Mouse (Mus musculus) forebrain, embryonic 12.5 days (tissue): ENCODE measurements around the gene Scyl1. TPM values are rescaled to one million over a fixed set of nuclear protein-coding genes. Genes with fewer than 3 reads are reported as not detected.

Experiments
- ATAC-seq: fragments of 200-750 bp; cut with Nextera tagmentation; 2 replicates; pipeline ENCODE4 v1.8.0; 2017; ENCODE audit warnings: moderate TSS enrichment; ENCODE audit not compliant: low FRiP score
- H3K27ac ChIP-seq: fragments of 300-500 bp; sonication (generic); 2 replicates; pipeline ENCODE4 v1.5.1; 2016; ENCODE audit warnings: mild to moderate bottlenecking
- H3K27me3 ChIP-seq: fragments of 300-500 bp; sonication (generic); 2 replicates; pipeline ENCODE4 v1.6.1; 2016; ENCODE audit warnings: mild to moderate bottlenecking
- H3K36me3 ChIP-seq: fragments of 300-500 bp; sonication (generic); replicated peaks from 2 replicates; pipeline ENCODE4 v1.6.1; 2016; ENCODE audit warnings: mild to moderate bottlenecking
- H3K4me1 ChIP-seq: fragments of 300-500 bp; sonication (generic); 2 replicates; pipeline ENCODE4 v1.6.1; 2016
- H3K4me2 ChIP-seq: fragments of 300-500 bp; sonication (generic); 2 replicates; pipeline ENCODE4 v1.6.1; 2016; ENCODE audit warnings: mild to moderate bottlenecking, moderate library complexity
- H3K4me3 ChIP-seq: fragments of 300-500 bp; sonication (generic); replicated peaks from 2 replicates; pipeline ENCODE4 v1.5.1; 2016; ENCODE audit warnings: mild to moderate bottlenecking
- H3K9ac ChIP-seq: fragments of 300-500 bp; sonication (generic); 2 replicates; pipeline ENCODE4 v1.6.1; 2016; ENCODE audit warnings: mild to moderate bottlenecking
- H3K9me3 ChIP-seq: fragments of 300-500 bp; sonication (generic); 2 replicates; pipeline ENCODE4 v1.6.1; 2016
- WGBS: fragments of 180-500 bp; shearing (Covaris S2); methylation state at CpG from one replicate; pipeline ENCODE4 v1.1.7; 2016; 5-methylcytosine and 5-hydroxymethylcytosine counted together
- polyA plus RNA-seq: library from polyadenylated mRNA; unstranded; fragments of >200 nt; fragmentation: Nextera tagmentation; extraction: Ambion mirVana; gene quantifications from 2 replicates; pipeline ENCODE4 v1.2.1, GENCODE M21; 2016

Gene Scyl1
- polyA plus RNA-seq, 1 experiment from 2014 or later = 65.3 TPM

GRCm38 (mm10) chr19:5745756-5746710 lies 25.2 kb downstream of the Scyl1 start:
- Histone ChIP-seq H3K36me3 (no peaks in the 10 kb centered on the region), H3K27me3 (peaks cover 84% of the 10 kb centered on the region), H3K4me3 (peak overlapping the region; percentile 17), H3K9me3 (no peaks in the 10 kb centered on the region), H3K27ac (no peak overlapping the region), H3K9ac (peak overlapping the region; percentile 47), H3K4me1 (peaks cover 42% of the 10 kb centered on the region), H3K4me2 (peak overlapping the region; percentile 55)
- ATAC-seq = no peak
- 3% methylated on average over 35 of the region's 36 CpGs for WGBS

- H3K27me3 ChIP-seq = peaks cover 82% of the 10 kb centered on the region
- H3K36me3 ChIP-seq = no peaks in the 10 kb centered on the region
- H3K4me2 ChIP-seq = peak overlapping the region; percentile 81; the same call in 1 of the 2 replicates
- 0 out of 2 replicates have a peak overlapping the region, but pooled peaks have one; percentile 4 for H3K9ac ChIP-seq
- no peak for ATAC-seq
- 65% methylated on average over 5 of the region's 5 CpGs for WGBS
- H3K4me3 ChIP-seq = no peak overlapping the region
- H3K9me3 ChIP-seq = no peaks in the 10 kb centered on the region
- no peak overlapping the region for H3K27ac ChIP-seq
- H3K4me1 ChIP-seq = peaks cover 47% of the 10 kb centered on the region
Measured at GRCm38 (mm10) chr19:5743576-5743975, 27.6 kb downstream of the Scyl1 start.

- under 1% methylated on average over 32 of the region's 32 CpGs for WGBS
- Histone ChIP-seq H3K27ac (peak overlapping the region; percentile 71), H3K9me3 (no peaks in the 10 kb centered on the region), H3K4me3 (peak overlapping the region; percentile 47), H3K4me1 (peaks cover 47% of the 10 kb centered on the region), H3K27me3 (peaks cover 75% of the 10 kb centered on the region), H3K36me3 (no peaks in the 10 kb centered on the region), H3K9ac (peak overlapping the region; percentile 73), H3K4me2 (peak overlapping the region; percentile 81)
- ATAC-seq = peak; percentile 59
Measured at GRCm38 (mm10) chr19:5742241-5742641, 29.0 kb downstream of the Scyl1 start.

GRCm38 (mm10) chr19:5741641-5742240 lies 29.5 kb downstream of the Scyl1 start:
- WGBS = under 1% methylated on average over 40 of the region's 55 CpGs

GRCm38 (mm10) chr19:5740320-5741317 lies 30.6 kb downstream of the Scyl1 start, which contains the start of gene Ltbp3:
TSS of gene Ltbp3 (plus strand) at chr19:5740904.
- H3K36me3 ChIP-seq = no peaks in the 10 kb centered on the region
- H3K9me3 ChIP-seq = no peaks in the 10 kb centered on the region
- peak within 1 kb of the TSS; percentile 73 for H3K9ac ChIP-seq
- peaks cover 31% of the 10 kb centered on the region for H3K4me1 ChIP-seq
- WGBS = 12% methylated on average over 13 of the region's 14 CpGs
- H3K27ac ChIP-seq = peak within 1 kb of the TSS; percentile 71
- H3K4me2 ChIP-seq = peak within 1 kb of the TSS; percentile 81
- peaks cover 70% of the 10 kb centered on the region for H3K27me3 ChIP-seq
- ATAC-seq = no peak
- H3K4me3 ChIP-seq = peak within 1 kb of the TSS; percentile 47

More at GRCm38 (mm10) chr19:5741641-5742240, 29.5 kb downstream of the Scyl1 start:
- peak overlapping the region; percentile 81 for H3K4me2 ChIP-seq
- H3K36me3 ChIP-seq = no peaks in the 10 kb centered on the region
- H3K9me3 ChIP-seq = no peaks in the 10 kb centered on the region
- H3K4me3 ChIP-seq = peak overlapping the region; percentile 47
- peak; percentile 72 for ATAC-seq
- peak overlapping the region; percentile 71 for H3K27ac ChIP-seq
- peaks cover 71% of the 10 kb centered on the region for H3K27me3 ChIP-seq
- peak overlapping the region; percentile 73 for H3K9ac ChIP-seq
- H3K4me1 ChIP-seq = peaks cover 42% of the 10 kb centered on the region

- WGBS = 54% methylated on average over 2 of the region's 2 CpGs
- Histone ChIP-seq H3K27ac (no peak overlapping the region), H3K4me1 (peaks cover 27% of the 10 kb centered on the region), H3K4me3 (no peak overlapping the region), H3K9ac (no peak overlapping the region), H3K4me2 (no peak overlapping the region), H3K9me3 (no peaks in the 10 kb centered on the region), H3K36me3 (no peaks in the 10 kb centered on the region), H3K27me3 (peaks cover 68% of the 10 kb centered on the region)
- ATAC-seq = no peak
Measured at GRCm38 (mm10) chr19:5739446-5739845, 31.8 kb downstream of the Scyl1 start.

GRCm38 (mm10) chr19:5734325-5734724 lies 36.9 kb downstream of the Scyl1 start:
- H3K27ac ChIP-seq = no peak overlapping the region
- H3K4me1 ChIP-seq = peaks cover 21% of the 10 kb centered on the region
- H3K4me2 ChIP-seq = no peak overlapping the region
- H3K27me3 ChIP-seq = peaks cover 30% of the 10 kb centered on the region
- H3K36me3 ChIP-seq = no peaks in the 10 kb centered on the region
- WGBS = 85% methylated on average over 9 of the region's 9 CpGs
- ATAC-seq = no peak
- H3K9me3 ChIP-seq = no peaks in the 10 kb centered on the region
- H3K4me3 ChIP-seq = no peak overlapping the region
- no peak overlapping the region for H3K9ac ChIP-seq

GRCm38 (mm10) chr19:5731264-5731978 lies 39.8 kb downstream of the Scyl1 start:
- ATAC-seq = peak; percentile 88
- H3K4me2 ChIP-seq = peak overlapping the region; percentile 98
- H3K27me3 ChIP-seq = peaks cover 20% of the 10 kb centered on the region
- peak overlapping the region; percentile 77 for H3K4me3 ChIP-seq
- no peaks in the 10 kb centered on the region for H3K9me3 ChIP-seq
- peaks cover 44% of the 10 kb centered on the region for H3K4me1 ChIP-seq
- peak overlapping the region; percentile 78 for H3K9ac ChIP-seq
- under 1% methylated on average over 47 of the region's 47 CpGs for WGBS
- H3K27ac ChIP-seq = peak overlapping the region; percentile 42; the same call in 1 of the 2 replicates
- no peaks in the 10 kb centered on the region for H3K36me3 ChIP-seq

GRCm38 (mm10) chr19:5730314-5731186 lies 40.7 kb downstream of the Scyl1 start:
- Histone ChIP-seq H3K4me1 (peaks cover 52% of the 10 kb centered on the region), H3K4me3 (peak overlapping the region; percentile 77), H3K27ac (no peak overlapping the region), H3K27me3 (peaks cover 13% of the 10 kb centered on the region; the same call in 1 of the 2 replicates), H3K9me3 (no peaks in the 10 kb centered on the region), H3K36me3 (peaks cover 4% of the 10 kb centered on the region), H3K4me2 (peak overlapping the region; percentile 98), H3K9ac (peak overlapping the region; percentile 78; the same call in 1 of the 2 replicates)
- ATAC-seq = no peak
- WGBS = 74% methylated on average over 29 of the region's 29 CpGs

- peak within 1 kb of the TSS; percentile 95 for H3K27ac ChIP-seq
- H3K4me3 ChIP-seq = peak within 1 kb of the TSS; percentile 87
- under 1% methylated on average over 35 of the region's 37 CpGs for WGBS
- peak within 1 kb of the TSS; percentile 98 for H3K4me2 ChIP-seq
- H3K4me1 ChIP-seq = peaks cover 64% of the 10 kb centered on the region
- peak; percentile 82 for ATAC-seq
- peak within 1 kb of the TSS; percentile 97 for H3K9ac ChIP-seq
- no peaks in the 10 kb centered on the region for H3K9me3 ChIP-seq
- H3K27me3 ChIP-seq = peaks cover 4% of the 10 kb centered on the region; the same call in 1 of the 2 replicates
- peaks cover 15% of the 10 kb centered on the region for H3K36me3 ChIP-seq
Measured at GRCm38 (mm10) chr19:5729444-5729815, 41.8 kb downstream of the Scyl1 start, which contains the start of gene Fam89b. TSS of gene Fam89b (minus strand) at chr19:5729653.
